Mouse (Mus musculus) heart, embryonic 11.5 days (tissue): Measurements from ENCODE around the gene Bnip1. TPM values are rescaled to one million over a fixed set of nuclear protein-coding genes. Genes with fewer than 3 reads are reported as not detected.

ENCODE experiments used
- ATAC-seq: fragments of 200-750 bp; cut with Nextera tagmentation; replicated peaks from 2 replicates; pipeline ENCODE4 v1.8.0; 2017; ENCODE audit warnings: moderate library complexity; ENCODE audit not compliant: insufficient number of reproducible peaks, low FRiP score, low TSS enrichment
- H3K27ac ChIP-seq: fragments of 300-500 bp; sonication (generic); 2 replicates; pipeline ENCODE4 v1.5.1; 2014; ENCODE audit warnings: mild to moderate bottlenecking, low read depth, low read length
- H3K27me3 ChIP-seq: fragments of 300-500 bp; sonication (generic); 2 replicates; pipeline ENCODE4 v1.6.1; 2014; ENCODE audit warnings: mild to moderate bottlenecking, low read length, mixed read lengths; ENCODE audit not compliant: control insufficient read depth, insufficient read depth
- H3K36me3 ChIP-seq: fragments of 300-500 bp; sonication (generic); 2 replicates; pipeline ENCODE4 v1.6.1; 2014; ENCODE audit warnings: mild to moderate bottlenecking, low read length, moderate library complexity, mixed read lengths; ENCODE audit not compliant: control insufficient read depth, insufficient read depth
- H3K4me1 ChIP-seq: fragments of 300-500 bp; sonication (generic); 2 replicates; pipeline ENCODE4 v1.6.1; 2014; ENCODE audit warnings: low read length; ENCODE audit not compliant: control insufficient read depth, insufficient read depth
- H3K4me2 ChIP-seq: fragments of 300-500 bp; sonication (generic); 2 replicates; pipeline ENCODE4 v1.6.1; 2014; ENCODE audit warnings: mild to moderate bottlenecking, moderate library complexity
- H3K4me3 ChIP-seq: fragments of 300-500 bp; sonication (generic); 2 replicates; pipeline ENCODE4 v1.5.1; 2014; ENCODE audit warnings: low read depth, low read length
- H3K9ac ChIP-seq: fragments of 300-500 bp; sonication (generic); 2 replicates; pipeline ENCODE4 v1.6.1; 2014; ENCODE audit warnings: mild to moderate bottlenecking, low read depth, low read length, moderate library complexity
- H3K9me3 ChIP-seq: fragments of 300-500 bp; sonication (generic); replicated peaks from 2 replicates; pipeline ENCODE4 v1.6.1; 2016; ENCODE audit warnings: low read length; ENCODE audit not compliant: control insufficient read depth
- WGBS: fragments of 180-500 bp; shearing (Covaris S2); extraction: QIAGEN DNeasy Blood & Tissue Kit; methylation state at CpG from one replicate; pipeline ENCODE4 v1.1.7; 2014; ENCODE audit not compliant: insufficient replicate concordance; 5-methylcytosine and 5-hydroxymethylcytosine counted together
- polyA plus RNA-seq: library from polyadenylated mRNA; unstranded; fragments of >200 nt; fragmentation: Nextera tagmentation; extraction: Ambion mirVana; gene quantifications from 2 replicates; pipeline ENCODE4 v1.2.1, GENCODE M21; 2014

The Bnip1 gene
- polyA plus RNA-seq, 1 experiment from 2014 or later, result 58.5 TPM

GRCm38 (mm10) chr17:26776211-26776610 is 4.7 kb upstream of the Bnip1 start:
- no peaks in the 10 kb centered on the region for H3K4me1 ChIP-seq
- no peaks in the 10 kb centered on the region for H3K9me3 ChIP-seq
- H3K4me3 ChIP-seq, result no peak overlapping the region
- no peaks in the 10 kb centered on the region for H3K27me3 ChIP-seq
- no peak overlapping the region for H3K4me2 ChIP-seq
- no peaks in the 10 kb centered on the region for H3K36me3 ChIP-seq
- WGBS, result 74% methylated on average over 10 of the region's 10 CpGs
- no peak overlapping the region for H3K27ac ChIP-seq
- H3K9ac ChIP-seq, result no peak overlapping the region
- ATAC-seq, result no peak

DNA sequence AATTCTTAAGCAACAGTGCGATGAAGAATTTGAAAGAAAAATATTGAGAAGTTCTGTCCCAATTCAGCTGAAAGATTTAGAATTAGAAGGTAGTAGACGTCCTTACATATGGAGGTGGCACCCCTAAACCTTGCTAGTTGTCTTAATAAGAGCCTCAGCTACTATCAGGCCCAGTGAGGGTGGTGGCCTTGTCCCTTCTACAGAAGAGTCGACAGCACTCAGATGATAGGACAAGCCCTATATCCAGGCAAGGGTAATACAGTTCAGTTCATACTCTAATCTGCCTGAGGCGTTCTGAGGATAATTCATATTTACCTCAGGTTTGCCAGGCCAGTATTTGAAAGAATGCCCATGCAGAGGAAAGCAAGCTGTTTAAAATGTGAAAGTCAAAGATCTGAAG is 2.9 kb upstream of the Bnip1 start:
- no peak overlapping the region for H3K4me2 ChIP-seq
- no peak overlapping the region for H3K9ac ChIP-seq
- 80% methylated on average over 4 of the region's 4 CpGs for WGBS
- no peaks in the 10 kb centered on the region for H3K36me3 ChIP-seq
- no peak overlapping the region for H3K4me3 ChIP-seq
- H3K4me1 ChIP-seq, result peaks cover 6% of the 10 kb centered on the region
- H3K9me3 ChIP-seq, result no peaks in the 10 kb centered on the region
- ATAC-seq, result no peak
- H3K27ac ChIP-seq, result no peak overlapping the region
- no peaks in the 10 kb centered on the region for H3K27me3 ChIP-seq

DNA sequence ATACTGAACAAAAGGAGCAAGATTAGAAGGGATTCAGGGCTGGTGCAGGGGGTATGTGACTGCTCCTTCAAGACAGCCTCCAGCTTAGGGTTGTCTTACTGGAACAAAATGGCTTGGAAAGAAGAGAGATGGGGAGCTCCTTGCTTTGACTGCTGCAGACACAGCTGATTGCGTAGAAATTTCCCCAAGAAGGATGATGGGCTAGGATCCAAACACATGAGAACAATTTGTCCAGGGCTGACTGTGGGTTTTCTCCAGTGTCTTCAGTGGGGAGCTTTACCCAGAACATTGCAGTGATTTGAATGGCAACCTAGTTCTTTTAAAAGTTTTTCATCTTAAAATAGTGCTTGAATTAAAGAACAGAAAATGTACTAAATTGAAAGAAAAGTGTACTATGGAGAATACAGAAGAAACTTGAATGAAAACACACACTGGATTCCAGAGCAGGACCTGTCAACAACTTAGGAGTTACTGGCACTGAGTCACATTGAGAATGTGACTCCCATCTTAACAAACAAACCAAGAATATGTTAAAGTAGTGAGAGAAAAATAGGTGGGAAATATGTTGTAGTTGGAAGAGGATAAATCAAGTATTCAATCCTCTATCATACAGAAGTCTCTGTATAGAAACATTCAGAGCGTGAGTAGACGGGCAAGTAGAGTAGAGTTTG is 2.3 kb upstream of the Bnip1 start:
- H3K36me3 ChIP-seq, result no peaks in the 10 kb centered on the region
- no peak overlapping the region for H3K27ac ChIP-seq
- no peak overlapping the region for H3K4me2 ChIP-seq
- H3K27me3 ChIP-seq, result no peaks in the 10 kb centered on the region
- ATAC-seq, result no peak
- H3K4me3 ChIP-seq, result no peak overlapping the region
- 90% methylated on average over 3 of the region's 3 CpGs for WGBS
- H3K9ac ChIP-seq, result no peak overlapping the region
- no peaks in the 10 kb centered on the region for H3K9me3 ChIP-seq
- H3K4me1 ChIP-seq, result peaks cover 6% of the 10 kb centered on the region

DNA sequence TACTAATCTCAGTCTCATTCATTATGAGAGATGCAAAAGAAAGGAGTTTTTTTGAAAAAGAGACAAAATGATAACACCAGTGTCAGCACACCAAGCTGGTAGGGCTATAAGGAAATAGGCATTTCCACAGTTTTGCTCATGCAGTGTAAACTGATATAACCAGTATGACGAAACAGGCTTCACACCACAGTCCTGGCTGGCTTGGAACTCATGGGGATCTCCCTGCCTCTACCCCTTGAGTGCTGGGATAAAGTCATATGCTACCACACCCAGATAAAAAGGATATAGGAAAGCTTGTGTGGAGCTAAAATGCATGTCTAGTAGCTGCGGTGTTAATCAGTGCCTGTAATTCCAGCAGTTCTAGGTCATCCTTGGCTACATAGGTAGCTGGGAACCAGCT is 1.4 kb upstream of the Bnip1 start:
- Histone ChIP-seq H3K27ac (no peak overlapping the region), H3K36me3 (no peaks in the 10 kb centered on the region), H3K4me2 (no peak overlapping the region), H3K4me3 (no peak overlapping the region), H3K9ac (no peak overlapping the region), H3K9me3 (no peaks in the 10 kb centered on the region), H3K27me3 (no peaks in the 10 kb centered on the region), H3K4me1 (peaks cover 6% of the 10 kb centered on the region)
- WGBS, result 88% methylated on average over 2 of the region's 2 CpGs
- ATAC-seq, result no peak

- H3K9me3 ChIP-seq, result no peaks in the 10 kb centered on the region
- ATAC-seq, result no peak
- peak overlapping the region; percentile 97 for H3K27ac ChIP-seq
- WGBS, result 20% methylated on average over 5 of the region's 5 CpGs
- no peaks in the 10 kb centered on the region for H3K27me3 ChIP-seq
- peak overlapping the region; percentile 70 for H3K4me3 ChIP-seq
- peaks cover 2% of the 10 kb centered on the region; the same call in 1 of the 2 replicates for H3K36me3 ChIP-seq
- peak overlapping the region; percentile 83 for H3K4me2 ChIP-seq
- peaks cover 6% of the 10 kb centered on the region for H3K4me1 ChIP-seq
- H3K9ac ChIP-seq, result peak overlapping the region; percentile 90
Measured at GRCm38 (mm10) chr17:26781610-26782043, 761 bp downstream of the Bnip1 start.

GRCm38 (mm10) chr17:26784525-26784924 is 3.7 kb downstream of the Bnip1 start:
- Histone ChIP-seq H3K36me3 (peaks cover 14% of the 10 kb centered on the region), H3K9me3 (no peaks in the 10 kb centered on the region), H3K4me2 (no peak overlapping the region), H3K4me3 (no peak overlapping the region), H3K9ac (no peak overlapping the region), H3K27me3 (no peaks in the 10 kb centered on the region), H3K4me1 (peaks cover 6% of the 10 kb centered on the region), H3K27ac (no peak overlapping the region)
- ATAC-seq, result no peak
- WGBS, result 84% methylated on average over 8 of the region's 8 CpGs

- peaks cover 17% of the 10 kb centered on the region for H3K36me3 ChIP-seq
- peaks cover 4% of the 10 kb centered on the region for H3K4me1 ChIP-seq
- H3K9me3 ChIP-seq, result no peaks in the 10 kb centered on the region
- 87% methylated on average over 7 of the region's 7 CpGs for WGBS
- H3K27me3 ChIP-seq, result no peaks in the 10 kb centered on the region
- no peak overlapping the region for H3K27ac ChIP-seq
- H3K4me2 ChIP-seq, result no peak overlapping the region
- no peak for ATAC-seq
- H3K9ac ChIP-seq, result no peak overlapping the region
- H3K4me3 ChIP-seq, result no peak overlapping the region
Measured at GRCm38 (mm10) chr17:26786586-26786985, 5.7 kb downstream of the Bnip1 start.

DNA sequence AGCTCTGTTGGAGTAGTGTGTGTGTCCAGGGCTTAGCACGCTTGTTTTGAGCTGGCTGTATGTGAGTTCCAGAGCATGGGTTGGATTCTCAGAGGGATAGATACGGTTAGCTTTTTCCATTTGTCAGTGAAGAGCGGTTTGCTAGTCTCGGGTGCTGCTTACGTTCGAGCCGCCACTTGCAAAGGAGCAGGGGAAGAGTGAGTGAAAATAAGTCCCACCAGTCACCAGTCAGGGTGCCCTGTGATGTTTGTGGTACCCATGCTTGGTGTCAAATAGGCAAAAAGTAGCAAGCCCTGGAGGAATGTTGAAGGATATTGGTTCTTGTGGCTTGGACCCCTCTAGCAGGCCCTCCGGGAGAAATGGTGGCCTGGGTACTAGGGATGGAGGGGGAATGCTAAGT is 8.1 kb downstream of the Bnip1 start:
- H3K36me3 ChIP-seq, result peaks cover 21% of the 10 kb centered on the region
- WGBS, result 94% methylated on average over 8 of the region's 8 CpGs
- no peaks in the 10 kb centered on the region for H3K27me3 ChIP-seq
- no peaks in the 10 kb centered on the region for H3K9me3 ChIP-seq
- no peak for ATAC-seq
- no peak overlapping the region for H3K27ac ChIP-seq
- no peak overlapping the region for H3K4me3 ChIP-seq
- H3K9ac ChIP-seq, result no peak overlapping the region
- no peak overlapping the region for H3K4me2 ChIP-seq
- 0 out of 2 replicates have a peak, but pooled peaks cover 2% of the 10 kb centered on the region for H3K4me1 ChIP-seq
